Mouse (Mus musculus) spleen, adult 2 months (tissue): ENCODE data around the gene Apobec3. TPM values are rescaled to one million over a fixed set of nuclear protein-coding genes. Genes with fewer than 3 reads are reported as not detected.
A peak's percentile ranks its signal among the peaks of the same experiment; 100 is the strongest.
"Not testable (repeated sequence)": the region's sequence is repeated elsewhere in the genome, so short reads cannot be mapped to it uniquely, and the experiment has no call there.

Source experiments
- DNase-seq, 2 experiments: peaks; one replicate each; pipeline versions ENCODE4 v3.0.0 to v3.0.0-alpha.2; 2012 to 2021; ENCODE audit warnings: low spot score in 2 of 2, low read depth in 1 of 2
- H3K27ac ChIP-seq: fragments of 200-500 bp; 2 replicates; pipeline ENCODE4 v1.5.1; 2012; ENCODE audit warnings: low read length, inconsistent platforms; ENCODE audit not compliant: insufficient read depth
- H3K27me3 ChIP-seq: fragments of 200-500 bp; 2 replicates; pipeline ENCODE4 v1.6.1; 2012; ENCODE audit warnings: mild to moderate bottlenecking, moderate library complexity, low read length, inconsistent platforms; ENCODE audit not compliant: control insufficient read depth, insufficient read depth
- H3K36me3 ChIP-seq: fragments of 200-500 bp; 2 replicates; pipeline ENCODE4 v1.6.1; 2012; ENCODE audit warnings: mild to moderate bottlenecking, low read length, inconsistent platforms; ENCODE audit not compliant: control insufficient read depth, insufficient read depth
- H3K4me1 ChIP-seq: fragments of 200-500 bp; 2 replicates; pipeline ENCODE4 v1.6.1; 2011; ENCODE audit warnings: inconsistent platforms; ENCODE audit not compliant: control insufficient read depth, insufficient read depth, insufficient read length
- H3K4me3 ChIP-seq: fragments of 200-500 bp; 2 replicates; pipeline ENCODE4 v1.5.1; 2011; ENCODE audit warnings: mild to moderate bottlenecking, inconsistent platforms; ENCODE audit not compliant: insufficient read depth, insufficient read length; ENCODE audit errors: extremely low read depth
- CTCF ChIP-seq: fragments of 200-500 bp; IDR thresholded peaks from 2 replicates; pipeline ENCODE4 v1.5.1; 2011; ENCODE audit warnings: mild to moderate bottlenecking, inconsistent platforms; ENCODE audit not compliant: insufficient read depth, insufficient read length, insufficient replicate concordance; ENCODE audit errors: extremely low read depth
- POLR2A ChIP-seq: fragments of 200-500 bp; IDR thresholded peaks from 2 replicates; pipeline ENCODE4 v1.6.1; 2011; ENCODE audit warnings: low read depth, low read length, inconsistent platforms
- WGBS: fragments of 180-500 bp; shearing (Covaris S2); methylation state at CpG from one replicate; pipeline ENCODE4 v1.1.7; 2018; 5-methylcytosine and 5-hydroxymethylcytosine counted together
- polyA plus RNA-seq: library from polyadenylated mRNA; depleted of rRNA; stranded (reverse); fragments of >200 nt; gene quantifications from 2 replicates; pipeline ENCODE4 v1.2.3, GENCODE M21; 2012

Gene Apobec3
- polyA plus RNA-seq, 1 experiment: 99.9 TPM

GRCm38 (mm10) chr15:79905211-79905610 is 13.8 kb downstream of the Apobec3 start:
- no peaks in the 10 kb centered on the region for H3K27me3 ChIP-seq
- H3K4me3 ChIP-seq: no peak overlapping the region
- no peak for TF ChIP-seq CTCF
- peaks cover 22% of the 10 kb centered on the region for H3K4me1 ChIP-seq
- peak overlapping the region; percentile 65 for H3K27ac ChIP-seq
- WGBS: 89% methylated on average over 12 of the region's 12 CpGs
- peaks cover 71% of the 10 kb centered on the region for H3K36me3 ChIP-seq
- DNase-seq: no peak

GRCm38 (mm10) chr15:79906855-79907254 is 15.4 kb downstream of the Apobec3 start:
- Histone ChIP-seq H3K27ac (0 out of 2 replicates have a peak overlapping the region, but pooled peaks have one; percentile 31), H3K27me3 (no peaks in the 10 kb centered on the region), H3K4me1 (peaks cover 11% of the 10 kb centered on the region), H3K36me3 (peaks cover 62% of the 10 kb centered on the region), H3K4me3 (no peak overlapping the region)
- no peak for TF ChIP-seq POLR2A
- DNase-seq: no peak
- 95% methylated on average over 13 of the region's 14 CpGs for WGBS

- not testable (repeated sequence) for H3K4me3 ChIP-seq
Observed at GRCm38 (mm10) chr15:79909006-79909405, 17.5 kb downstream of the Apobec3 start.

GRCm38 (mm10) chr15:79910812-79911211 is 19.4 kb downstream of the Apobec3 start:
- H3K27me3 ChIP-seq, H3K4me3 ChIP-seq, DNase-seq, H3K4me1 ChIP-seq: not testable (repeated sequence)
- peaks cover 32% of the 10 kb centered on the region for H3K36me3 ChIP-seq
- 79% methylated on average over 1 of the region's 1 CpGs for WGBS
- peak overlapping the region; percentile 28; the same call in 1 of the 2 replicates for H3K27ac ChIP-seq

More at GRCm38 (mm10) chr15:79909006-79909405, 17.5 kb downstream of the Apobec3 start:
- H3K27ac ChIP-seq, H3K4me1 ChIP-seq, DNase-seq, H3K27me3 ChIP-seq: not testable (repeated sequence)
- 93% methylated on average over 3 of the region's 3 CpGs for WGBS
- H3K36me3 ChIP-seq: peaks cover 49% of the 10 kb centered on the region

- 91% methylated on average over 8 of the region's 8 CpGs for WGBS
- Histone ChIP-seq H3K27ac (peak overlapping the region; percentile 28; the same call in 1 of the 2 replicates), H3K4me1 (peaks cover 4% of the 10 kb centered on the region; the same call in 1 of the 2 replicates), H3K4me3 (no peak overlapping the region), H3K27me3 (no peaks in the 10 kb centered on the region), H3K36me3 (peaks cover 27% of the 10 kb centered on the region)
- TF ChIP-seq CTCF (no peak), POLR2A (no peak)
- DNase-seq: no peak
Observed at GRCm38 (mm10) chr15:79911339-79911738, 19.9 kb downstream of the Apobec3 start.

- Histone ChIP-seq H3K4me3 (no peak overlapping the region), H3K27ac (peak overlapping the region; percentile 56), H3K27me3 (no peaks in the 10 kb centered on the region), H3K4me1 (peaks cover 4% of the 10 kb centered on the region; the same call in 1 of the 2 replicates), H3K36me3 (peaks cover 21% of the 10 kb centered on the region)
- no peak for DNase-seq
- no peak for TF ChIP-seq POLR2A
- no peak for TF ChIP-seq CTCF
- 82% methylated on average over 6 of the region's 6 CpGs for WGBS
Observed at GRCm38 (mm10) chr15:79913761-79914346, 22.4 kb downstream of the Apobec3 start.

GRCm38 (mm10) chr15:79914357-79914756 is 22.9 kb downstream of the Apobec3 start:
- TF ChIP-seq CTCF (peak; percentile 13; the same call in 1 of the 2 replicates), POLR2A (no peak)
- Histone ChIP-seq H3K4me1 (peaks cover 4% of the 10 kb centered on the region; the same call in 1 of the 2 replicates), H3K4me3 (no peak overlapping the region), H3K36me3 (peaks cover 21% of the 10 kb centered on the region), H3K27ac (0 out of 2 replicates have a peak overlapping the region, but pooled peaks have one; percentile 26), H3K27me3 (no peaks in the 10 kb centered on the region)
- DNase-seq: no peak
- WGBS: 56% methylated on average over 3 of the region's 3 CpGs
